Mouse (Mus musculus) midbrain, embryonic 12.5 days (tissue): ENCODE measurements around the gene Gm43720. TPM values are rescaled to one million over a fixed set of nuclear protein-coding genes. Genes with fewer than 3 reads are reported as not detected.

Experiments
- ATAC-seq: fragments of 200-750 bp; cut with Nextera tagmentation; 2 replicates; pipeline ENCODE4 v1.8.0; 2017; ENCODE audit warnings: low read depth, moderate TSS enrichment, moderate library complexity; ENCODE audit not compliant: low FRiP score
- H3K27ac ChIP-seq: fragments of 300-500 bp; sonication (generic); replicated peaks from 2 replicates; pipeline ENCODE4 v1.5.1; 2016; ENCODE audit warnings: mild to moderate bottlenecking
- H3K27me3 ChIP-seq: fragments of 300-500 bp; sonication (generic); 2 replicates; pipeline ENCODE4 v1.6.1; 2016; ENCODE audit warnings: mild to moderate bottlenecking
- H3K36me3 ChIP-seq: fragments of 300-500 bp; sonication (generic); 2 replicates; pipeline ENCODE4 v1.6.1; 2016
- H3K4me1 ChIP-seq: fragments of 300-500 bp; sonication (generic); 2 replicates; pipeline ENCODE4 v1.6.1; 2016
- H3K4me2 ChIP-seq: fragments of 300-500 bp; sonication (generic); replicated peaks from 2 replicates; pipeline ENCODE4 v1.6.1; 2016; ENCODE audit warnings: mild to moderate bottlenecking, moderate library complexity
- H3K4me3 ChIP-seq: fragments of 300-500 bp; sonication (generic); 2 replicates; pipeline ENCODE4 v1.5.1; 2016; ENCODE audit warnings: mild to moderate bottlenecking
- H3K9ac ChIP-seq: fragments of 300-500 bp; sonication (generic); replicated peaks from 2 replicates; pipeline ENCODE4 v1.6.1; 2016; ENCODE audit warnings: mild to moderate bottlenecking, moderate library complexity
- H3K9me3 ChIP-seq: fragments of 300-500 bp; sonication (generic); 2 replicates; pipeline ENCODE4 v1.6.1; 2016; ENCODE audit warnings: mild to moderate bottlenecking
- WGBS: fragments of 180-500 bp; shearing (Covaris S2); methylation state at CpG from one replicate; pipeline ENCODE4 v1.1.7; 2016; 5-methylcytosine and 5-hydroxymethylcytosine counted together
- polyA plus RNA-seq: library from polyadenylated mRNA; unstranded; fragments of >200 nt; fragmentation: Nextera tagmentation; extraction: Ambion mirVana; gene quantifications from 2 replicates; pipeline ENCODE4 v1.2.1, GENCODE M21; 2016

Gene Gm43720
- polyA plus RNA-seq, 1 experiment from 2014 or later = not detected

DNA sequence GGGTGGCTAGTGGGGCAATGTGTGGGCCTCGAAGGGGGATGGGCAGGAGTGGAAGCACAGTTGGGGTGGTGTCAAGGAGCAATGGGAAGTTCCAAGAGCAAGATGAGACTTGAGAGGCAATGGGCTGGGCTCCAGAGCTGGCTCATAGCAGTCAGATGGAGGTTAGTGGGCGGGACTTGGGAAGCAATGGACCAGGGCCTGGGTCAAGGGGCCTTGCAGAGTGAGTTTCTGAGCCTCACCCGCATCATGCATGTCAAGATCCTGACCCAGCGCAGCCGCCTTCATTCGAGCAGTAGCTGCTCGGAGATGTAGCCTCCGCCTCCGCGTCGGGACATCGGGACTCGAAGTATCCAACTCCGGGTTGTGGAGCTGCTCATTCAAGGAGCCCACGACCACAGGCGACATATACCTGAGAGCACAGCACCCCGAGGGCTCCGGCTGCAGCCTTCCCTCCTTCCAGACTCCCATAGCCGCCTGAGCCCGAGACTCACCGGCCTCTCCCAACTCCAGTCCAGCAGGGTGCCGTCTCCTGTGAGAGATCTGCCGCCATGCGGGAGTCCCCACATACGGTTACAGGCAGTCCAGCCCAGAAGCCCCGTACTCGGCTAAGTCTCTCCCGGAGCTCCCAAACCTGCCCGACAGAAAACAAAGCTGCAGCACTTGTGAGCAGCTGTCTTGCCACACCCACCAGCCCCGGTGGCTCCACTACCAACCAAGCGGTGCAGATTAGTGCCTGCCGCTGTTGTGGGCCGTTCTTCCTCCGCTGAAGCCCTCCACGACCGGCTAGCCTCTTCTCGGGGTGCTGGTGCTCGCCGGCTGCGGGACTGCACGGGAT is 4.3 kb downstream of the Gm43720 start:
- H3K4me1 ChIP-seq = peaks cover 70% of the 10 kb centered on the region
- no peak for ATAC-seq
- peak overlapping the region; percentile 65 for H3K9ac ChIP-seq
- H3K9me3 ChIP-seq = no peaks in the 10 kb centered on the region
- H3K4me3 ChIP-seq = peak overlapping the region; percentile 43
- 0 out of 2 replicates have a peak, but pooled peaks cover 12% of the 10 kb centered on the region for H3K27me3 ChIP-seq
- WGBS = 8% methylated on average over 41 of the region's 41 CpGs
- peaks cover 28% of the 10 kb centered on the region; the same call in 1 of the 2 replicates for H3K36me3 ChIP-seq
- peak overlapping the region; percentile 71 for H3K4me2 ChIP-seq
- no peak overlapping the region for H3K27ac ChIP-seq

GRCm38 (mm10) chr5:138274186-138274585 is 5.6 kb downstream of the Gm43720 start:
- H3K4me2 ChIP-seq = no peak overlapping the region
- H3K27ac ChIP-seq = no peak overlapping the region
- no peak overlapping the region; the same call in 1 of the 2 replicates for H3K9ac ChIP-seq
- 0 out of 2 replicates have a peak, but pooled peaks cover 12% of the 10 kb centered on the region for H3K27me3 ChIP-seq
- H3K4me3 ChIP-seq = no peak overlapping the region
- peaks cover 28% of the 10 kb centered on the region; the same call in 1 of the 2 replicates for H3K36me3 ChIP-seq
- WGBS = 52% methylated on average over 8 of the region's 8 CpGs
- H3K4me1 ChIP-seq = peaks cover 70% of the 10 kb centered on the region
- H3K9me3 ChIP-seq = no peaks in the 10 kb centered on the region
- ATAC-seq = no peak

GRCm38 (mm10) chr5:138272409-138272923 is 7.3 kb downstream of the Gm43720 start, which contains the start of gene Gal3st4:
TSS of gene Gal3st4 (minus strand) at chr5:138272840.
- Histone ChIP-seq H3K27ac (peak within 1 kb of the TSS; percentile 36), H3K36me3 (peaks cover 22% of the 10 kb centered on the region; the same call in 1 of the 2 replicates)
- under 1% methylated on average over 12 of the region's 12 CpGs for WGBS

DNA sequence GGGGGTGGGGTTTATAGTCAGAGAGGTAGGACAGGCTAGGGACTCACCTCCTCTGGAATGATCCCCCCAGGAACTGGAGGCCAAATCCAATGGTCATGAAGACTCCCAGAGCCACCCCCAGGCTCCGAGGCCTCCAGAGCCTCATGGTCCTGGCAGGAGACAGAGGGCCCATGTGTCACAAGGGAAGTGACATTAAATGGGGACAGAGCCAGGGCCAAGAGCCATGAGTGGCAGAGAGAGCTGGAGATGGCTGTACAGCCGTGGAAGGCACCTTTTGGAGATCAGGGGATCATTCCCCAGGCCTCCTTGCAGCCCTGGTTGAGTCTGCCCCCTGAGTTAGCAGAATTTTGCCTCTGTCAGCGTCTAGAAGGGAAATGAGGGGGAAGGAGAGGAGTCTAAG is 8.5 kb downstream of the Gm43720 start:
- H3K9ac ChIP-seq = no peak overlapping the region
- WGBS = 48% methylated on average over 3 of the region's 3 CpGs
- H3K36me3 ChIP-seq = peaks cover 15% of the 10 kb centered on the region
- no peak for ATAC-seq
- H3K9me3 ChIP-seq = no peaks in the 10 kb centered on the region
- H3K4me3 ChIP-seq = no peak overlapping the region
- H3K4me2 ChIP-seq = no peak overlapping the region
- H3K27ac ChIP-seq = no peak overlapping the region
- H3K27me3 ChIP-seq = 0 out of 2 replicates have a peak, but pooled peaks cover 12% of the 10 kb centered on the region
- H3K4me1 ChIP-seq = peaks cover 41% of the 10 kb centered on the region

More at GRCm38 (mm10) chr5:138272409-138272923, 7.3 kb downstream of the Gm43720 start, which contains the start of gene Gal3st4:
- Histone ChIP-seq H3K9me3 (no peaks in the 10 kb centered on the region), H3K27me3 (0 out of 2 replicates have a peak, but pooled peaks cover 12% of the 10 kb centered on the region), H3K4me3 (peak within 1 kb of the TSS; percentile 26), H3K4me2 (peak within 1 kb of the TSS; percentile 44), H3K4me1 (peaks cover 54% of the 10 kb centered on the region), H3K9ac (peak within 1 kb of the TSS; percentile 34)
- peak; percentile 44; the same call in 1 of the 2 replicates for ATAC-seq

- no peaks in the 10 kb centered on the region for H3K9me3 ChIP-seq
- WGBS = 79% methylated on average over 4 of the region's 4 CpGs
- no peak for ATAC-seq
- peaks cover 29% of the 10 kb centered on the region for H3K4me1 ChIP-seq
- H3K27me3 ChIP-seq = 0 out of 2 replicates have a peak, but pooled peaks cover 12% of the 10 kb centered on the region
- no peak overlapping the region for H3K4me3 ChIP-seq
- H3K9ac ChIP-seq = no peak overlapping the region
- peaks cover 11% of the 10 kb centered on the region for H3K36me3 ChIP-seq
- H3K27ac ChIP-seq = no peak overlapping the region
- H3K4me2 ChIP-seq = no peak overlapping the region
These were observed 10.8 kb downstream of the Gm43720 start for GRCm38 (mm10) chr5:138268980-138269379.

GRCm38 (mm10) chr5:138267114-138267513 is 12.6 kb downstream of the Gm43720 start:
- 0 out of 2 replicates have a peak, but pooled peaks cover 12% of the 10 kb centered on the region for H3K27me3 ChIP-seq
- 93% methylated on average over 3 of the region's 3 CpGs for WGBS
- no peak overlapping the region for H3K4me2 ChIP-seq
- H3K9me3 ChIP-seq = no peaks in the 10 kb centered on the region
- no peak overlapping the region for H3K4me3 ChIP-seq
- no peak overlapping the region for H3K27ac ChIP-seq
- no peak for ATAC-seq
- H3K4me1 ChIP-seq = peaks cover 23% of the 10 kb centered on the region
- H3K36me3 ChIP-seq = peaks cover 10% of the 10 kb centered on the region
- no peak overlapping the region for H3K9ac ChIP-seq

GRCm38 (mm10) chr5:138265712-138266111 is 14.0 kb downstream of the Gm43720 start:
- H3K9ac ChIP-seq = no peak overlapping the region
- peaks cover 20% of the 10 kb centered on the region for H3K4me1 ChIP-seq
- no peaks in the 10 kb centered on the region for H3K9me3 ChIP-seq
- H3K27me3 ChIP-seq = 0 out of 2 replicates have a peak, but pooled peaks cover 3% of the 10 kb centered on the region
- H3K36me3 ChIP-seq = peaks cover 24% of the 10 kb centered on the region
- no peak overlapping the region for H3K4me3 ChIP-seq
- H3K27ac ChIP-seq = no peak overlapping the region
- no peak overlapping the region for H3K4me2 ChIP-seq
- WGBS = 93% methylated on average over 4 of the region's 4 CpGs
- no peak for ATAC-seq

DNA sequence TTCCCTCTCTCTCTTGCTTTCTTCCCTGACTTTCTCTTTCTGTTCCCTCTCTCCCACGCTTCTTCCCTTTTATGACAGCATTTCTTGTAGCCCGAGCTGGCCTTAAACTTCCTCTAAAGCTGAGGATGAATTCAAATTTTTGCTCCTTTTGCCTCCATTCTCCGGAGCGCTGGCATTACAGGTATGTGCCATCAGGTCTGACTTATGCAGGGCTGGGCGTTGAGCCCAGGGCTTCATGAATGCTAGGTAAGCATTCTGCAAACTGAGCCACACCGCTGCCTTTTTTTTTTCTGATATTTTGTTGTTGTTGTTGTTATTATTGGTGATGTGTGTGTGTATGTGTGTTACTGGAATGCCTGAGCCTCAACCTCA is 15.6 kb downstream of the Gm43720 start:
- whole genome bisulfite sequencing = 19% methylated on average over 6 of the region's 6 CpGs
- H3K27me3 ChIP-seq = no peaks in the 10 kb centered on the region
- peak overlapping the region; percentile 100 for H3K4me2 ChIP-seq
- H3K36me3 ChIP-seq = peaks cover 39% of the 10 kb centered on the region
- ATAC-seq = no peak
- H3K9ac ChIP-seq = peak overlapping the region; percentile 94
- peak overlapping the region; percentile 73 for H3K27ac ChIP-seq
- peaks cover 20% of the 10 kb centered on the region for H3K4me1 ChIP-seq
- H3K4me3 ChIP-seq = peak overlapping the region; percentile 90
- H3K9me3 ChIP-seq = no peaks in the 10 kb centered on the region

DNA sequence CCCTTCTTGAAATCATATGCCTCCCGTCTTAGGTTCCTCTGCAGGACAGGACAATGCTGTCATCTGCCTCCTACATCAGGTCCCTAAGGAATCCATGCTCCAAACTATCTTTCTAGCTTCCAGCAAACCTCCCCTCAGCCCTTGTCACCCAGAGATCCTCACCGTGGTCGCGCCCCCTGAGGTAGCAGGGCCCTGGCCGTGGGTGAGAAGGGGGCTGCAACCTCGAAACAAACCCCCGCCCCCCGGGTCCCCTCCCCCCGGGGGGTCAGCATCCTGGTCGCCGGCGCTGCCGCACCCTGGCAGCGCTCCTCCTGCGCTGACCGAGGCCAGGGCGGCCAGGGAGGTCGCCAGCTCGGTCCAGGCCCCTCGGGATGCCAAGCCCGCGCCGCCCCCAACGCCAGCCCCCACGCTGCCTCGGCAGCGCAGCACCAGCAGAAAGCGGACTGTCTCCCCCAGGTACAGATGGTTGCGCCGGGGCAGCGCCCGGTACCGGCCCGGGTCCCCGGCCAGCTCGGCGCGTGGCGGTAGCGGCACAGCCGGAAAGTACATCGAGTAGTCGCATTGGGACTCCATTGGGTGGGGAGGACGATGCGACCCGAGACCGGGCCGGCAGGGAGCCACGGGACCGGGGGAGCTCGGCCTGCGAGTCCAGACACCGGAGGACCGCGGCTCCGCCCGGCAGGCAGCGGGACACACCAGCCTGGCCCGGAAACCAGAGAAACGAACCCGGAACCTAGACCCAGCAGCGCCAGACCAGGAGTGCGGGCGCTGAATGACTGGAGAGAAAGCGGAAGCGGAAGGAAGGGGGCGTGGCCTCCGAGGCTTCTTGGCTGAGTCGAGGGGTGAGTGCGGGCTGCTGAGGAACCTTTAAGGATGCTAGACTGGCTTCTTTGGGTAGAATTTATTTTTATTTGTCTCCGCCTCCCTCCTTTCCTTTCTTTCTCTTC is 16.2 kb downstream of the Gm43720 start, which contains the start of gene BC037034:
Gene BC037034, minus strand, starts transcription at position 774 of the 947 bp plus-strand sequence.
- peaks cover 20% of the 10 kb centered on the region for H3K4me1 ChIP-seq
- no peaks in the 10 kb centered on the region for H3K9me3 ChIP-seq
- H3K36me3 ChIP-seq = peaks cover 45% of the 10 kb centered on the region
- WGBS = under 1% methylated on average over 60 of the region's 71 CpGs
- no peaks in the 10 kb centered on the region for H3K27me3 ChIP-seq
- peak within 1 kb of the TSS; percentile 100 for H3K4me2 ChIP-seq
- peak within 1 kb of the TSS; percentile 73 for H3K27ac ChIP-seq
- H3K9ac ChIP-seq = peak within 1 kb of the TSS; percentile 94
- peak within 1 kb of the TSS; percentile 90 for H3K4me3 ChIP-seq
- ATAC-seq = peak; percentile 89

GRCm38 (mm10) chr5:138262582-138263240 is 17.0 kb downstream of the Gm43720 start:
- Histone ChIP-seq H3K27me3 (no peaks in the 10 kb centered on the region), H3K36me3 (peaks cover 51% of the 10 kb centered on the region), H3K9ac (peak overlapping the region; percentile 94), H3K4me1 (peaks cover 20% of the 10 kb centered on the region), H3K27ac (peak overlapping the region; percentile 73; the same call in 1 of the 2 replicates), H3K4me3 (peak overlapping the region; percentile 90), H3K4me2 (peak overlapping the region; percentile 100), H3K9me3 (no peaks in the 10 kb centered on the region)
- no peak for ATAC-seq
- WGBS = 66% methylated on average over 18 of the region's 18 CpGs

GRCm38 (mm10) chr5:138262001-138262400 is 17.8 kb downstream of the Gm43720 start:
- Histone ChIP-seq H3K27me3 (no peaks in the 10 kb centered on the region), H3K4me3 (0 out of 2 replicates have a peak overlapping the region, but pooled peaks have one; percentile 90), H3K9ac (no peak overlapping the region), H3K9me3 (no peaks in the 10 kb centered on the region), H3K4me2 (no peak overlapping the region), H3K27ac (no peak overlapping the region), H3K36me3 (peaks cover 51% of the 10 kb centered on the region), H3K4me1 (peaks cover 20% of the 10 kb centered on the region)
- WGBS = 85% methylated on average over 4 of the region's 4 CpGs
- ATAC-seq = no peak
